13 mouse cellular contexts compared by ENCODE assay signal in the genomic region with DNA sequence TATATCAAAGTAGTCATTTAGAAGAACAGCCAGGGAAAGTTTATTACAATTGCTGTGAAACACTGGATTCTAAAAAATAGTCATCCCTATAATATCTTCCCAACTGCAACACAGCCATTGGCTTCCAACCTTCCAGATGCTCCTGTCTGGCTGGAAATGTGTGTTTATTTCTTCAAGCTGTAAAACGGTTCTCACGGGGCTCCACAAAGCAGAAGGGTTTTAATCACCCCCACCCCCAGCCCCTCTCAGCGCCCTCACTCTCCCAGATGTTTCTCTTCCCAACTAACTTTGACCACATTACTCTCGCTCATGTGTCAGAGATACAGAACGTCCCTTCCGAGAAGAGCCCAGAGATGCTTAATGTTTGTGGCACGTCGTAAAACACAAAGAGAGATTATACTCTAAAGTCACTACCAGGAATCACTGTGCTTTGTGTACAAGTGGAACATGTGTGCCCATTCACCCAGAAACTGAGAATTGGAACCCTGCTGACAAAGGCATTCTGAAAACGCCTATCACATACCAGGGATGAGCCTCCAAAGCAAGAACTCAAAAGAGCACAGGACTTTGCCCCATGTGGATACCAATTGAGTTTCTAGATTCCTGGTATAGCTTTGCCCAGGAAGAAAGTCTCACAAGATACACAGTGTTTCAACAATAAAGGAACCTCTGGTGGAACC. TPM values are rescaled to one million over a fixed set of nuclear protein-coding genes. Genes with fewer than 3 reads are reported as not detected.
A peak's percentile ranks its signal among the peaks of the same experiment; 100 is the strongest.
DNase-seq lines count a peak whose midpoint lies in the region; ATAC-seq lines count a peak whose summit lies in the region.
"Had no signal": no experiment of that assay in that cellular context is flagged by ENCODE, and none has a peak within 500 bp of the region (broad histone marks: within the 10 kb centered on the region; RNA-seq: fewer than 3 reads in every experiment).

No protein-coding gene starts in this region.

- no peak for DNase-seq in lung, postnatal 14 days
- DNase-seq in lung, postnatal 10 days: peak; percentile 52
- DNase-seq: layer of hippocampus, postnatal 36 days; spleen, adult 18-20 months had no signal

- no peak overlapping the region for H3K9ac ChIP-seq in lung, embryonic 15.5 days
- no peak overlapping the region for H3K9ac ChIP-seq in heart, embryonic 15.5 days
- no peak overlapping the region for H3K9ac ChIP-seq in kidney, embryonic 15.5 days
- H3K9ac ChIP-seq in forebrain, embryonic 16.5 days (replicated peaks; ENCODE audit: low read depth, low read length): no peak overlapping the region
- no peak overlapping the region for H3K9ac ChIP-seq in midbrain, embryonic 16.5 days (ENCODE audit: low read depth, low read length)

- H3K9me3 ChIP-seq in lung, embryonic 15.5 days: no peaks in the 10 kb centered on the region
- H3K9me3 ChIP-seq in heart, embryonic 15.5 days (replicated peaks): no peaks in the 10 kb centered on the region
- no peaks in the 10 kb centered on the region for H3K9me3 ChIP-seq in kidney, embryonic 15.5 days (replicated peaks)
- H3K9me3 ChIP-seq in forebrain, embryonic 16.5 days (ENCODE audit: control insufficient read depth, low read length): no peaks in the 10 kb centered on the region
- no peaks in the 10 kb centered on the region for H3K9me3 ChIP-seq in midbrain, embryonic 16.5 days (replicated peaks; ENCODE audit: control insufficient read depth, low read length, poor library complexity, severe bottlenecking)
- H3K9me3 ChIP-seq: midbrain, embryonic 10.5 days had no signal

- peak overlapping the region; percentile 55 for H3K27ac ChIP-seq in lung, embryonic 15.5 days
- peak overlapping the region; percentile 23; the same call in 1 of the 2 replicates for H3K27ac ChIP-seq in heart, embryonic 15.5 days
- peak overlapping the region; percentile 4; the same call in 1 of the 2 replicates for H3K27ac ChIP-seq in kidney, embryonic 15.5 days
- no peak overlapping the region for H3K27ac ChIP-seq in forebrain, embryonic 16.5 days (ENCODE audit: low read length)
- no peak overlapping the region for H3K27ac ChIP-seq in midbrain, embryonic 16.5 days (ENCODE audit: low read length)
- H3K27ac ChIP-seq: midbrain, embryonic 10.5 days had no signal

- H3K36me3 ChIP-seq in lung, embryonic 15.5 days: no peaks in the 10 kb centered on the region
- no peaks in the 10 kb centered on the region for H3K36me3 ChIP-seq in heart, embryonic 15.5 days
- peaks cover 9% of the 10 kb centered on the region for H3K36me3 ChIP-seq in kidney, embryonic 15.5 days
- H3K36me3 ChIP-seq in forebrain, embryonic 16.5 days (ENCODE audit: control insufficient read depth, insufficient read depth): no peaks in the 10 kb centered on the region
- H3K36me3 ChIP-seq in midbrain, embryonic 16.5 days (ENCODE audit: control insufficient read depth, insufficient read depth, low read length): no peaks in the 10 kb centered on the region
- H3K36me3 ChIP-seq: midbrain, embryonic 10.5 days had no signal

- H3K4me1 ChIP-seq in lung, embryonic 15.5 days: peaks cover 29% of the 10 kb centered on the region
- H3K4me1 ChIP-seq in heart, embryonic 15.5 days (replicated peaks): peaks cover 36% of the 10 kb centered on the region
- H3K4me1 ChIP-seq in kidney, embryonic 15.5 days: peaks cover 5% of the 10 kb centered on the region; the same call in 1 of the 2 replicates
- no peaks in the 10 kb centered on the region for H3K4me1 ChIP-seq in forebrain, embryonic 16.5 days (replicated peaks; ENCODE audit: control insufficient read depth, insufficient read depth, low read length)
- H3K4me1 ChIP-seq in midbrain, embryonic 16.5 days (ENCODE audit: control insufficient read depth, insufficient read depth, low read length): no peaks in the 10 kb centered on the region
- H3K4me1 ChIP-seq: midbrain, embryonic 10.5 days had no signal

- no peaks in the 10 kb centered on the region for H3K27me3 ChIP-seq in lung, embryonic 15.5 days
- H3K27me3 ChIP-seq in heart, embryonic 15.5 days: no peaks in the 10 kb centered on the region
- no peaks in the 10 kb centered on the region for H3K27me3 ChIP-seq in kidney, embryonic 15.5 days
- H3K27me3 ChIP-seq in forebrain, embryonic 16.5 days (replicated peaks; ENCODE audit: control insufficient read depth, insufficient read depth, low read length): no peaks in the 10 kb centered on the region
- no peaks in the 10 kb centered on the region for H3K27me3 ChIP-seq in midbrain, embryonic 16.5 days (ENCODE audit: control insufficient read depth, insufficient read depth, low read depth, low read length)

- ATAC-seq in lung, embryonic 15.5 days (ENCODE audit: borderline replicate concordance, extremely low read depth, low FRiP score, low TSS enrichment): peak; percentile 68; the same call in 1 of the 2 replicates
- no peak for ATAC-seq in heart, embryonic 15.5 days (replicated peaks; ENCODE audit: insufficient number of reproducible peaks, insufficient read depth, low FRiP score, low read depth)
- ATAC-seq in kidney, embryonic 15.5 days (replicated peaks; ENCODE audit: low FRiP score): no peak
- ATAC-seq in erythroid progenitor cell, adult 5-6 weeks (replicated peaks; ENCODE audit: low FRiP score, poor library complexity, severe bottlenecking): no peak
- no peak for ATAC-seq in forebrain, embryonic 16.5 days
- ATAC-seq in midbrain, embryonic 16.5 days: no peak
- ATAC-seq: hindbrain, embryonic 16.5 days had no signal

- H3K4me3 ChIP-seq in lung, embryonic 15.5 days: no peak overlapping the region
- no peak overlapping the region for H3K4me3 ChIP-seq in heart, embryonic 15.5 days
- H3K4me3 ChIP-seq in kidney, embryonic 15.5 days (replicated peaks): no peak overlapping the region
- H3K4me3 ChIP-seq in forebrain, embryonic 16.5 days (replicated peaks; ENCODE audit: low read length): no peak overlapping the region
- H3K4me3 ChIP-seq in midbrain, embryonic 16.5 days (ENCODE audit: low read depth, low read length): no peak overlapping the region
- H3K4me3 ChIP-seq: midbrain, embryonic 10.5 days had no signal

- no peak overlapping the region for H3K4me2 ChIP-seq in lung, embryonic 15.5 days
- H3K4me2 ChIP-seq in heart, embryonic 15.5 days: no peak overlapping the region
- H3K4me2 ChIP-seq in kidney, embryonic 15.5 days: no peak overlapping the region
- no peak overlapping the region for H3K4me2 ChIP-seq in forebrain, embryonic 16.5 days (ENCODE audit: low read length)
- no peak overlapping the region for H3K4me2 ChIP-seq in midbrain, embryonic 16.5 days (ENCODE audit: low read length)
- H3K4me2 ChIP-seq: liver, embryonic 11.5 days had no signal

- 44% methylated on average over 9 of the region's 9 CpGs for WGBS in lung, embryonic 15.5 days
- 57% methylated on average over 9 of the region's 9 CpGs for WGBS in heart, embryonic 15.5 days
- 38% methylated on average over 9 of the region's 9 CpGs for WGBS in kidney, embryonic 15.5 days
- 62% methylated on average over 9 of the region's 9 CpGs for WGBS in forebrain, embryonic 16.5 days
- 64% methylated on average over 9 of the region's 9 CpGs for WGBS in midbrain, embryonic 16.5 days

RNA-seq across cellular contexts. Expression of a gene that starts 32.5 kb away (rescaled TPM):
- polyA plus RNA-seq in lung, embryonic 15.5 days (2015; fragmentation: Nextera tagmentation; extraction: Ambion mirVana): 58.4 and 62.5 TPM in 2 replicates
- 121 and 127 TPM in 2 replicates for polyA plus RNA-seq in heart, embryonic 15.5 days (2015; fragmentation: Nextera tagmentation; extraction: Ambion mirVana)
- polyA plus RNA-seq in kidney, embryonic 15.5 days (2015; fragmentation: Nextera tagmentation; extraction: Ambion mirVana): 30.1 and 34.6 TPM in 2 replicates
- total RNA-seq in erythroid progenitor cell, adult 5-6 weeks (2015; ENCODE audit: low replicate concordance): 1.7 and 2.2 TPM in 2 replicates
- 5.4 and 12.9 TPM in 2 replicates for total RNA-seq in erythroid progenitor cell, adult 5-6 weeks (2017; ENCODE audit: low replicate concordance)
- 11.9 TPM in 2 replicates for polyA plus RNA-seq in forebrain, embryonic 16.5 days (2015; fragmentation: Nextera tagmentation; extraction: Ambion mirVana)
- polyA plus RNA-seq in midbrain, embryonic 16.5 days (2015; fragmentation: Nextera tagmentation; extraction: Ambion mirVana): 9.6 and 10.9 TPM in 2 replicates

Comparison
In these comparisons a context has a peak if more than half of its experiments do, and no peak if none do; other contexts are left out.
1. H3K27ac ChIP-seq: peak in lung, embryonic 15.5 days (single experiment), heart, embryonic 15.5 days (single experiment) and kidney, embryonic 15.5 days (single experiment); none in forebrain, embryonic 16.5 days (single experiment) and midbrain, embryonic 16.5 days (single experiment).